Mouse (Mus musculus) liver, embryonic 11.5 days (tissue): Measurements from ENCODE around the gene Fra10ac1. TPM values are rescaled to one million over a fixed set of nuclear protein-coding genes. Genes with fewer than 3 reads are reported as not detected.

Experiments used
- ATAC-seq: fragments of 200-750 bp; cut with Nextera tagmentation; replicated peaks from 2 replicates; pipeline ENCODE4 v1.8.0; 2017; ENCODE audit warnings: moderate number of reproducible peaks, mild to moderate bottlenecking, moderate TSS enrichment, moderate library complexity; ENCODE audit not compliant: low FRiP score
- DNase-seq: peaks from one replicate; pipeline ENCODE4 v3.0.0-alpha.2; 2017; ENCODE audit warnings: low spot score
- H3K27ac ChIP-seq: fragments of 300-500 bp; sonication (generic); 2 replicates; pipeline ENCODE4 v1.5.1; 2014; ENCODE audit warnings: mild to moderate bottlenecking, low read depth, low read length, control low read depth
- H3K27me3 ChIP-seq: fragments of 300-500 bp; sonication (generic); replicated peaks from 2 replicates; pipeline ENCODE4 v1.6.1; 2014; ENCODE audit warnings: low read length, mixed read lengths; ENCODE audit not compliant: control insufficient read depth, insufficient read depth
- H3K36me3 ChIP-seq: fragments of 300-500 bp; sonication (generic); 2 replicates; pipeline ENCODE4 v1.6.1; 2014; ENCODE audit warnings: mild to moderate bottlenecking, low read length, moderate library complexity, mixed read lengths; ENCODE audit not compliant: control insufficient read depth, insufficient read depth
- H3K4me1 ChIP-seq: fragments of 300-500 bp; sonication (generic); replicated peaks from 2 replicates; pipeline ENCODE4 v1.6.1; 2014; ENCODE audit warnings: low read length, mixed read lengths; ENCODE audit not compliant: control insufficient read depth, insufficient read depth
- H3K4me2 ChIP-seq: fragments of 300-500 bp; sonication (generic); 2 replicates; pipeline ENCODE4 v1.6.1; 2014; ENCODE audit warnings: mild to moderate bottlenecking, control low read depth, moderate library complexity
- H3K4me3 ChIP-seq: fragments of 300-500 bp; sonication (generic); 2 replicates; pipeline ENCODE4 v1.5.1; 2014; ENCODE audit warnings: low read depth, low read length, control low read depth
- H3K9ac ChIP-seq: fragments of 300-500 bp; sonication (generic); 2 replicates; pipeline ENCODE4 v1.6.1; 2014; ENCODE audit warnings: low read depth, low read length, control low read depth
- H3K9me3 ChIP-seq: fragments of 300-500 bp; sonication (generic); 2 replicates; pipeline ENCODE4 v1.6.1; 2016; ENCODE audit warnings: low read length, inconsistent platforms, mixed read lengths; ENCODE audit not compliant: control insufficient read depth
- WGBS: fragments of 180-500 bp; shearing (Covaris S2); extraction: QIAGEN DNeasy Blood & Tissue Kit; methylation state at CpG from one replicate; pipeline ENCODE4 v1.1.7; 2014; 5-methylcytosine and 5-hydroxymethylcytosine counted together
- polyA plus RNA-seq: library from polyadenylated mRNA; unstranded; fragments of >200 nt; fragmentation: Nextera tagmentation; extraction: Ambion mirVana; gene quantifications from 2 replicates; pipeline ENCODE4 v1.2.1, GENCODE M21; 2014

The Fra10ac1 gene
- polyA plus RNA-seq, 1 experiment from 2014 or later: 35.0 TPM

- no peak for DNase-seq
- Histone ChIP-seq H3K4me3 (no peak overlapping the region), H3K27ac (no peak overlapping the region), H3K9ac (no peak overlapping the region), H3K27me3 (peaks cover 6% of the 10 kb centered on the region), H3K4me2 (no peak overlapping the region), H3K9me3 (no peaks in the 10 kb centered on the region), H3K36me3 (no peaks in the 10 kb centered on the region), H3K4me1 (no peaks in the 10 kb centered on the region)
- WGBS: 70% methylated on average over 3 of the region's 3 CpGs
- ATAC-seq: no peak
These were observed 35.5 kb upstream of the Fra10ac1 start for GRCm38 (mm10) chr19:38259436-38259835.

- 82% methylated on average over 3 of the region's 3 CpGs for WGBS
These were observed 34.7 kb upstream of the Fra10ac1 start for GRCm38 (mm10) chr19:38258651-38259065.

DNA sequence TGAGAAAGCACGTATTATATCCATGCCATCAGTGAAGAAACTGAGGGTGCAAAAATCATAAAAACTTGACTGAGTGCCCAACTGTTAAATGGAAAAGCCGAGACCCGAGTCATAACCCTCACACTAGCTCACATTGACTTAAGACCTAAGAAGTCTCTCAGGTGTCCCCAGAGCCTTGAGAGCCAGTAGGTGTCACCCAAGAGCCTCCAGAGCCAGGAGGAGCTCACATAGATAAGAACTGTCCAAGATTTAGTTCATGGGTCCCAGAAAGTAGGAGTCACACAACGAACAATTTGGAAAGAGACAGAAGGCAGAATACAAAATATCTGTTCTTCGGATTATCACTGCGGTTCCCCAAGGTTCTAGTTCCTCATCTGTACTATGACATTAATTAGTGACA is 29.8 kb upstream of the Fra10ac1 start:
- ATAC-seq (no peak), DNase-seq (no peak)
- no peak overlapping the region for H3K9ac ChIP-seq
- H3K9me3 ChIP-seq: no peaks in the 10 kb centered on the region
- no peak overlapping the region for H3K4me2 ChIP-seq
- H3K36me3 ChIP-seq: no peaks in the 10 kb centered on the region
- no peak overlapping the region for H3K27ac ChIP-seq
- no peaks in the 10 kb centered on the region; the same call in 1 of the 2 replicates for H3K4me1 ChIP-seq
- 56% methylated on average over 6 of the region's 6 CpGs for WGBS
- H3K27me3 ChIP-seq: no peaks in the 10 kb centered on the region
- no peak overlapping the region for H3K4me3 ChIP-seq

More at GRCm38 (mm10) chr19:38258651-38259065, 34.7 kb upstream of the Fra10ac1 start:
- no peaks in the 10 kb centered on the region for H3K9me3 ChIP-seq
- H3K27ac ChIP-seq: no peak overlapping the region
- no peak overlapping the region for H3K4me2 ChIP-seq
- H3K27me3 ChIP-seq: peaks cover under 1% of the 10 kb centered on the region; the same call in 1 of the 2 replicates
- H3K4me3 ChIP-seq: no peak overlapping the region
- H3K9ac ChIP-seq: no peak overlapping the region
- no peaks in the 10 kb centered on the region for H3K36me3 ChIP-seq
- DNase-seq: no peak
- H3K4me1 ChIP-seq: no peaks in the 10 kb centered on the region
- ATAC-seq: no peak

DNA sequence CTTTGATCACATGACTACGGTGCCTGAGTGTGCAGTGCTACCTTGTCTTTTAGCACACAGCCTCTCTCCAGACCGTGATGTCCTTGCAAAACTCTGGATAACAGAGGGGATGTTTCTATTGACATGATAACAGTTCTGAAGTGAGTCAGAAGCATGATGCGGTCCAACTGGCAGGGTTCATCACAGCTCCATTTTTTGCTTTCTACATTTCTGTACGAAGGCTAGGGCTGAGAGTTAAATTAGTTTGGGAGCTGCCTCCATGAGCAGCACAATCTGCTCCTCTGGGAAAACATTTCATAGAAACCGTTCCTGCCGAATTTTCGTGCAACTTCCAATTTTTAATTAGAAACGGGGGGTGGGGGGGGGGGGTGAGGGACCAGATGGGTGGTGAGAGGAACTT is 25.7 kb upstream of the Fra10ac1 start:
- H3K4me1 ChIP-seq: no peaks in the 10 kb centered on the region; the same call in 1 of the 2 replicates
- no peaks in the 10 kb centered on the region for H3K27me3 ChIP-seq
- no peak overlapping the region for H3K9ac ChIP-seq
- WGBS: 67% methylated on average over 8 of the region's 8 CpGs
- H3K4me3 ChIP-seq: no peak overlapping the region
- ATAC-seq (no peak), DNase-seq (no peak)
- H3K4me2 ChIP-seq: no peak overlapping the region
- H3K36me3 ChIP-seq: no peaks in the 10 kb centered on the region
- H3K27ac ChIP-seq: no peak overlapping the region
- H3K9me3 ChIP-seq: no peaks in the 10 kb centered on the region

DNA sequence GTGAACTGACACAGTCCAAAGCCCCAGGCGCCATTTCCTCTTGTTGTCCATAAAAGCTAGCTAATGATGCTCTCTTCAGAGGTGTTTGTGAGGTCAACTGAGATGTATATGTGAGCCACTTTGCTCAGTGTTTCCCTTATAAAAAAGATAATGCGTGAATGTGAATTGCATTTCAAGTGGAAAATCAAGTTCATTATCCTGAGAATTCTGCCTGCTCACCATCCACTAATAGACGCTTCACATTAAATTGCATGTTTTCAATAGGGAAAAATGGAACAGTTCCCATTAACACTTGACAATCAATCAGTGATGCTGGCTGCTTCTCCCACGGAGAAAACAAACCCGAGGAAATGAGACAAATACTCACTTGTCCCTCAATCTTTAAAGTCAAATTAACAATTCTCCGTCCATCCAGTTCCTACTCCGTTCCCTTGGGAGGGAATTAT is 22.2 kb upstream of the Fra10ac1 start:
- ATAC-seq: no peak
- Histone ChIP-seq H3K4me1 (no peaks in the 10 kb centered on the region; the same call in 1 of the 2 replicates), H3K36me3 (no peaks in the 10 kb centered on the region), H3K9ac (no peak overlapping the region), H3K27ac (no peak overlapping the region), H3K27me3 (no peaks in the 10 kb centered on the region), H3K4me2 (no peak overlapping the region), H3K4me3 (no peak overlapping the region), H3K9me3 (no peaks in the 10 kb centered on the region)
- WGBS: 74% methylated on average over 7 of the region's 7 CpGs
- no peak for DNase-seq

DNA sequence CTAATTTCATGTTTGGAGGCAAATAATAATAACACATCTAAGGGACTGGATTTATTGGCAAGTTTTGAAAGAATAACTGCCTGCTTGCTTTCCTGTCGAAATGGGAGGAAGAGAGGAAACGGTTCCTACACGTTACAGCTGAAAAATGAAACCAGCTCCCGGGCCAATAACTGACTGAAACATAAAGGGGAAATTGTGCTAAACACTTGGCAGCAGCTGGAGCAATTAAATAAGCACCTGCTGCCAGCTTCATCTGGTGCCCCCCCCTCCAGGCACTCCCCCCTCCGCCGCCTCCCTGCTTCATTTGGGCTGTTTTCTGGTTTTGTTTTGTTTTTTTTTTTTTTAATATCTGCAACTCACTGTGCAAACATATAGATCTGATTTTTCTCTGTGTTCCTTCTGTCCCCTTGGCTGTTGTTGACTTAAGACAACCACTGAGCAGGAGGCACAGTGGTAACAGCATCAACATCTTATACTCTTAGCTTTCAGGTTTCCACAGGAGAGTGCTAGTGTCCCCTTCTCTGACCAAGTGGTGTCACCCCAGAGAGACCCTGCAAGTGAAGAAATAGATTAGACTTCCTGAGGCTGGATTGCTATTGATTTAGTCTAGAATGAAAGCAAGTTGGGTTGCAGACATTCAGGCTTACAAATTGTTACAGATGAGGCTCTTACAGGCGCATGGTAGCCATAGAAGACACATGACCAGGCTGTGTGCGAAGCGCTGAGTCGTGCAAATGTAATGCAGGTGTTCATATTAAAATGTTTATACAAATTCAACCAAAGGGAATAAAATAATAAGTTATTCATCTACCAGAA is 21.6 kb upstream of the Fra10ac1 start:
- no peaks in the 10 kb centered on the region for H3K9me3 ChIP-seq
- DNase-seq: no peak
- H3K36me3 ChIP-seq: no peaks in the 10 kb centered on the region
- H3K27ac ChIP-seq: no peak overlapping the region
- no peak overlapping the region for H3K9ac ChIP-seq
- H3K4me2 ChIP-seq: no peak overlapping the region
- no peak overlapping the region for H3K4me3 ChIP-seq
- H3K4me1 ChIP-seq: no peaks in the 10 kb centered on the region
- WGBS: 77% methylated on average over 10 of the region's 10 CpGs
- ATAC-seq: no peak
- no peaks in the 10 kb centered on the region for H3K27me3 ChIP-seq

GRCm38 (mm10) chr19:38244748-38245147 is 20.8 kb upstream of the Fra10ac1 start:
- H3K36me3 ChIP-seq: no peaks in the 10 kb centered on the region
- no peaks in the 10 kb centered on the region for H3K9me3 ChIP-seq
- DNase-seq (no peak), ATAC-seq (no peak)
- H3K27me3 ChIP-seq: no peaks in the 10 kb centered on the region
- 63% methylated on average over 8 of the region's 8 CpGs for WGBS
- H3K4me1 ChIP-seq: no peaks in the 10 kb centered on the region
- no peak overlapping the region for H3K27ac ChIP-seq
- H3K9ac ChIP-seq: no peak overlapping the region
- no peak overlapping the region for H3K4me2 ChIP-seq
- H3K4me3 ChIP-seq: no peak overlapping the region

DNA sequence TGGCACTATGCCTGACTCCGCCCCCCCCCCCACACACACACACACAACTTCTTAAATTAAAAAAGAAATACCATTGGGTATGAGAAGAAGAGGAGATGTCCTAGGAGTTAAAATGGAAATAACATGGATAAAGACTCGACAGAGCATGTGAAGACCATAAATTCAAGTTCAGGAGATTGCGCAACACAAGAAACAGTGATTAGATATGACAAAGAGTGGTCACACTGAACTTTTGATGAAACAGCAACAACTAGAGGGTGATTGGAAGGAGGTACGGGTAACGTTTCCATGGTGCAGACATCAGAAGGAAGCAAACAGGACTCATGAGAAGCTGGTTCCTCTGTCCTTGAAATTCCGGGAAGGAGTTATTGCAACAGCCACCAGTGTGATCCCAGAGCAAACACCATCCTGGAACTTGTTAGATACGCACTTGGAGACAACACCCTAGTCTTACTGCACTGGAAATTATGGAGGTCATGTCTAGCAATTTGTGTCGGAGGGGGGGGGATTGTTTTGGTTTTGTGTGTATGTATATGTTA is 18.4 kb upstream of the Fra10ac1 start:
- no peak overlapping the region for H3K9ac ChIP-seq
- ATAC-seq (no peak), DNase-seq (no peak)
- WGBS: 80% methylated on average over 8 of the region's 8 CpGs
- H3K4me1 ChIP-seq: no peaks in the 10 kb centered on the region
- no peaks in the 10 kb centered on the region for H3K9me3 ChIP-seq
- H3K27me3 ChIP-seq: no peaks in the 10 kb centered on the region
- H3K36me3 ChIP-seq: no peaks in the 10 kb centered on the region
- no peak overlapping the region for H3K4me2 ChIP-seq
- H3K4me3 ChIP-seq: no peak overlapping the region
- H3K27ac ChIP-seq: no peak overlapping the region
